Mouse (Mus musculus) kidney, postnatal 36 days (tissue): ENCODE data around the gene Ccnt1.
"Not testable (repeated sequence)": the region's sequence is repeated elsewhere in the genome, so short reads cannot be mapped to it uniquely, and the experiment has no call there.

ENCODE experiments used
- DNase-seq, 2 experiments: peaks; one replicate each; pipeline ENCODE4 v3.0.0; 2021 to 2022; ENCODE audit warnings: mixed read lengths in 2 of 2

Ccnt1 gene

GRCm38 (mm10) chr15:98595049-98595448 lies 24.3 kb upstream of the Ccnt1 start:
- DNase-seq: peak in 1 of 2 experiments; percentile 43

- DNase-seq: no peak
These were observed 23.5 kb upstream of the Ccnt1 start for GRCm38 (mm10) chr15:98594193-98594592.

DNA sequence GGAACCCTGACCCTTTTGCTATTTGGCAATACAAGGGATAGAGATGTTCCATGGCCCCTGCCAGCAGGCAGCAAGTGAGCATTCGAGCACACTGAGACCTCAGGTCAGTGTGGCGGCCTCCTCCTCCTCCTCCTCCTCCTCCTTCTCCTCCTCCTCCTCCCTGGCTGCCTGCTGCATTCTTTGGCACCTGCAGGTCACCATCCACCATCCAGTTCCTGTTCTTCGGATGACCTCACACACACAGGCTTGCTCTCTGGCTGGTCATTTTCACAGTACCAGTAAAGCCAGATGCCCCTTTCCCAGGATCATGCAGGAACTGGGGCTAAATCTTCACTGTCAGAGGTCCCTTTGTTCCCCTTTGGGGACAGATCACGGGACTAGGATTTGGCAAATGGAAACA lies 20.7 kb upstream of the Ccnt1 start:
- peak in 1 of 2 experiments; percentile 27 for DNase-seq

GRCm38 (mm10) chr15:98589640-98590336 lies 19.1 kb upstream of the Ccnt1 start:
- no peak for DNase-seq

DNA sequence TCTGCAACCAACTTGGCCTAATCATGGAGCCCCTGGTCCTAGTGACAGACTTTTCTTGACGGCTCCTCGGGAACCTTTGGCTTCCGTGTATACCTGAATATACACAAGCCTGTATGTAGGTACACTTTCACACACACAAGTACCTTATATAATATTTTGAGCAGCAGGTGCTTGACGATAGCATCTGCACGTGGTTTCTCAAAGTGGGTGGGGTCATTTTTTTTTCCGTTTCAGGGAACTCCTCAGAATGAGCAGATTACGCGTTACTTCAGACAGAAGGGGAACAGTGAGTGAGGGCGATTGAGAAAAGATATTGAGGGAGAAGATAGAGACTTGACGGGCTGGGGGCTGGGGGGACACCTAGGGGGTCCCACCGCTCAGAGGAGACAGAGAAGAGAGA lies 17.0 kb upstream of the Ccnt1 start:
- DNase-seq: no peak

- not testable (repeated sequence) for DNase-seq
These were observed 15.4 kb upstream of the Ccnt1 start for GRCm38 (mm10) chr15:98586141-98586540.

- DNase-seq: peak in 1 of 2 experiments; percentile 54
These were observed 14.7 kb upstream of the Ccnt1 start for GRCm38 (mm10) chr15:98585421-98585820.

- no peak for DNase-seq
These were observed 12.3 kb upstream of the Ccnt1 start for GRCm38 (mm10) chr15:98582996-98583395.

DNA sequence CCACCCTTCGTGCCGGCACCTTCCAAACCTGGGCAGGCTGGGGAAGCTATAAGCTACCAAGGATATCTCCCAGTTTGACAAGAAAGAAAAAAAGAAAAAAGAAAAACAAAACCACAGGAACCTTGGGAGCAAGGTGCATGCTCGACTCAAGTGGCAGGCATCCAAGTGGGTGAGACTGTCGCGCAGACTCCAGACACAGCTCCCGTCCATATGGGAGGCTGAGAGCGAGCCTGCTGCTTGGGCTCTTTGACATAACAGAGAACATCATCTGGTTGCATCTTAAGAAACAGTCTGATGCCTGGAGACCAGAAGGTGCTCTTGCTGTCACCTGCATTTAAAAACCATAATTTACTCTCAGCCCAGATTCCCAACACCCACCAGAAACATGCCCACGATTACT lies 11.7 kb upstream of the Ccnt1 start:
- DNase-seq: peak; percentile 77 to 82

DNA sequence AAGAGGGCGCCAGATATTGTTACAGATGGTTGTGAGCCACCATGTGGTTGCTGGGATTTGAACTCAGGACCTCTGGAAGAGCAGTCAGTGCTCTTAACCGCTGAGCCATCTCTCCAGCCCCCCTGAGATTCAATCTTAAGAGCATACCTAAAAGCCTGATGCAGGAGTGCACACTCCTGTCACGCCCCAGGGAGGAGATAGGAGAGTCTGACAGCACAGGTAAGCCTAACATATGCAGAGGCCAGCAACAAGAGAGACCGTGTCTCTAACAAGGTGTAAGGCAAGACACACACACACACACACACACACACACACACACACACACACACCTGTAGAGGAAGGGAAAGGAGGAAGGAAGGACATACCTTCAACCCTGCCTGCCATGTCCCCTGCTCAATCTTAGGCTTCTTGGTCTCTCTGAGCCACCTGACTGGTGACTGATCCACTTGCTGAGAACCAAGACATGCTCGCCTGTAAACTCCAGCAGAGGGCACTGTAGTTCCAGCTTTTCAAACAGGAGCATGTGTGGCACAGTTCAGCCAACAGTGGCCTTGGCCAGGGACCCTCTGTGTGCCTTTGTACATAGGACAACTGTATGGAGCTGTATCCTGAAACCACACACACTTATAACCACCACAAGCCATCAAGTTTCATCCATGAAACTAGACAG lies 9.2 kb upstream of the Ccnt1 start:
- peak; percentile 86 to 89 for DNase-seq

DNA sequence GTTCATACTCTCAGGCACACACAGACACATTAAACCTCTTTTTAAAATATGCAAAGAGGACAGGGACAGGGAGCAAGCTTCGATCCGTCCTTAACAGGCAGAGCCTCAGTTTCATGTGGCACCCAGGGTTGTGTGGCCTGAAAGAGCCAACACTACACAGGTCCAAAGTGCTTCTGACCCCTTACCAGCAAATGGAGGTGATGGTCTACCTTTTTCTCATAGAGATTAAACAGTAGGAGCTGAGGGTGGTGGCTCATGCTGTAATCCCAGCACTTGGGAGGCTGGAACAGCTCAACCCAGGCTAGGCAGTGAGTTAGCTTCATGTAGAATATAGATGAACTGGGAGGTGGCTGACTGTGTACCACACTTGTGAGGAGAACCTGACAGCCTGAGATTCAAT lies 8.6 kb upstream of the Ccnt1 start:
- DNase-seq: no peak

GRCm38 (mm10) chr15:98573293-98573692 lies 2.6 kb upstream of the Ccnt1 start:
- DNase-seq: no peak

DNA sequence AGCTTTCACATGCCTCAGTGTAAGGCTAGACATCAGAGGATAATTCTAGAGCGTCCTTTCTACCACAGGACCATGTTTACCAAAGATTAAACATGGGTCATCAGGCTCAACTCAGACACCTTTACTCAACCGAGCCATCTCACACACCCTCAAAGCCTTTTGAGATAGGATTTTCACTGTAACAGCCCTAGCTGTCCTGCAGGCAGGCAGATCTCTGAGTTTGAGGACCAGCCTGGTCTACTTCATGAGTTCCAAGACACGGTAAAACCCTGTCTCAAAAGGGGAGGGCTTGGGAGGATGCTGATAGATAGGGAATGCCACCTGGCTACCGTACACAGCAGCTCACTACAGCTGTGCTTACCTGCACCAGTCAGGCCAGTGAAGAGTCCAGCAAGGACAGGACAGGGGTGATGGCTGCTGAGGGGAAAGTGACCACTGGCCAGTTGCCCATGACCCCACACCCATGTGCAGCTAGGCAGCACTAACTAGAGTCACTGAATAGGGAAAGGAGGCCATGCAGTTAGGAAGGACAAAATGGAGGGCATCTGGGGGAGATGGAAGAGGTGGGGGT lies 843 bp downstream of the Ccnt1 start:
- peak in 1 of 2 experiments; percentile 37 for DNase-seq

DNA sequence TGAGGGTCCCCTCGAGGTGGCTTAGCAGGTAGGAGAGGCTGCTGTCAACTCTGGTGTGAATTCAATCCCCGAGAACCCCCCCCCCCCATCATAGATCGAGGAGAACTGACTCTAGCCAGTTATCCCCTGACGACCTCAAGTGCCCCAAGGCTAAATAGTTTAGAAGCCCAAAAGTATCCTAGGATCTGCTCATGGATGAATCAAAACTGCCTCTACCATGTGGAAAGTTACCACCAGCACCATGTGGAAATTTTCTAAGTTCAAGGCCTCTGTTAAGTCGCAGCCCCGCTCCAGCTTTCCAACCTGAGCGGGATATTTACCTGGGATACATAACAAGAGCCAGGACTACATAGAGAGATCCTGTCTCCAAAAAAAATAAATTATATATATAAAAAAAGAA lies 1.5 kb downstream of the Ccnt1 start:
- DNase-seq: no peak

DNA sequence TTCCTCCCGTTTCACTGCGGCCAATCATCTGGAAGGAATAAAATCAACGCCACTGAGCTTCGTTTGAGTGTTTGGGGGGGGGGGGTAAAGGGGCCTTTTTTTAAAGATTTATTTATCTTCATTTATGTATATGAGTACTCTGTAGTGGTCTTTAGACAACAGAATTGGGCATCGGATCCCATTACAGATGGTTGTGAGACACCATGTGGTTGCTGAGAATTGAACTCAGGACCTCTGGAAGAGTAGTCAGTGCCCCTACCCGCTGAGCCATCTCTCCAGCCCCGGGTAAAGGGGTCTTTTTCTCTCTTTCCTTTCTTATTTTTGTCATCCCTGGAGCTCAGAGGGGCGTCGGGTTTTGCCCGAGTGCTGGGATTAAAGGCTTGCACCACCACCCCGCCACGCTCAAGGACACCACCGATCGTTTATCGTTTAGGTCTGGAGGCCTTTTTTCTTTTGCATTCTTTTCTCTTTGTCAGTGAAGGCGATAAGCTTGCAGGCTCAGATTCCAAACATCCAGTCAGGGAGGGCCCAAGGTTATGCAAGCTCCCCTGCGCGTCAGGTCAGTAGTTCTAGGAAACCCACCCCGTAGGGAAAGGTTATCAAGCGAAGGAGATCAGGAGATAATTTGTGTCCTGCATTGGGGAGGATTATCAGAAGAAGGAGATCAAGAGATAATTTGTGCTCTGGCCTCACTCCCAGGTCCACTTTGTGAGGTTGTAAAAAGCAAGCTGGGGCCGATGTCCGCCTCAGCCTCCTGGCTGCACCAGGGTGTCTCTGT lies 2.3 kb downstream of the Ccnt1 start:
- no peak for DNase-seq

- DNase-seq: peak; percentile 100
These were observed 3.2 kb downstream of the Ccnt1 start for GRCm38 (mm10) chr15:98567278-98568134.

DNA sequence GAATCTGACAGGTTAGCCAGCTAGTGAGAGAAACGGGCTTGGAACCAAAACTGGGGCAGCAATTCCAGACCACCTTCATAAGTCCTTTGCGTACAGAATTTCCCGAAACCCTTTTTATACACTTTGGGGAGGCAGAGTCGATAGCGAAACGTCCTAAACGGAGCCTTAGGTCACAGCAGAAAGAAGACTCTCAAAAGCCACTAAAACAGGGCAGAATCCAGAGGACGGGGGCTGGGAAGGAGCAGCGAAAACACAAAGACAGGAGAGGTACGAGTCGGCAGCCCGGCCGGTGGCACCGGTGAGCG lies 3.8 kb downstream of the Ccnt1 start:
- no peak for DNase-seq

- no peak for DNase-seq
These were observed 13.5 kb downstream of the Ccnt1 start for GRCm38 (mm10) chr15:98557186-98557585.

DNA sequence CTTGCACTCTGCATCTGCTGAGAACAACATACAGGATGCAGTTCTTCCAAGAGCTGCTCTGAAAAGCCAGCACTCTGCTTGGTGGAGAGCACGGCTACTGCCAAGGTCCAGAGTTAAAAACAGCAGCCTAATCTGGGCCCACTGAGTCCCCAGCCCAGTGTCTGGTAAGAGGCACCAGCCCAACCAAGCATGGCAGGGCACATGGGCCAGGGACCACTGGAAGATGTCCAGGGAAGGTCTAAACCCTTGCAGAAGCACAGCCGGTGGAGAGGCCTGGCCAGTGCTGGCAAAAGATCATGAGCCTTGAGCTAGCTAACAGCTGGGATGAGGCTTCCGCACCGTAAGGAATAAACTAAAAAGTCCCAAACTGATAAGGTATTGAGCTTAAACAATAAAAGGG lies 14.8 kb downstream of the Ccnt1 start:
- DNase-seq: no peak

- DNase-seq: no peak
These were observed 18.0 kb downstream of the Ccnt1 start for GRCm38 (mm10) chr15:98552758-98553157.

- DNase-seq: no peak
These were observed 23.9 kb downstream of the Ccnt1 start for GRCm38 (mm10) chr15:98546843-98547242.

- no peak for DNase-seq
These were observed 25.6 kb downstream of the Ccnt1 start for GRCm38 (mm10) chr15:98545151-98545550.

DNA sequence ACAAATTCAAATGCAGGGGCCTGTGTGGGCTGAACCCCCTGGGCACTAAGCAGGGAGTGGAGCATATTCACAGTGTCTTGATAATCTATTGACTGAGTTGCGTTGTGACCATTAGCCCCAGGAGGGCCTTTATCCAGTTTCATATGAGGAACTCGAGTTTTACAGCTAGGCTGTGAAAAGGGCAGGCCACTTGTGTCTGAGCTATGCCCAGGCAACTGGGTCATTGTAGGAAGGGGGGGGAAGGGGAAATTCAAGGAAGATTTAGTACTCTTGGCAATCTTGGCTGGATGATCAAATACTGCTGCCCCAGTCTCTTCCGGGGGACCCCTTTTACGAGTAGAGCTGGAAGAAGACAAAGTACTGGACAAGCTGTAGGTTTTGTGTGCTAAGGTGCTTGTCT lies 27.4 kb downstream of the Ccnt1 start:
- no peak for DNase-seq
